Mouse (Mus musculus) limb, embryonic 14.5 days (tissue): ENCODE measurements at regions not wholly inside any gene's neighbourhood (a gene's known extent, or its start where the extent isn't known, plus 50 kb on each side); places are given as distances from the start of the nearest gene placed in this dataset.

Experiments
- ATAC-seq: fragments of 200-750 bp; cut with Nextera tagmentation; 2 replicates; pipeline ENCODE4 v1.8.0; 2017; ENCODE audit warnings: low read depth, moderate number of reproducible peaks, moderate TSS enrichment; ENCODE audit not compliant: low FRiP score
- DNase-seq: peaks from one replicate; pipeline ENCODE4 v3.0.0-alpha.2; 2015; ENCODE audit warnings: low spot score
- H3K27ac ChIP-seq: fragments of 300-500 bp; sonication (generic); replicated peaks from 2 replicates; pipeline ENCODE4 v1.5.1; 2014; ENCODE audit warnings: low read depth, mild to moderate bottlenecking, low read length, moderate library complexity, mixed read lengths
- H3K27me3 ChIP-seq: fragments of 300-500 bp; sonication (generic); 2 replicates; pipeline ENCODE4 v1.6.1; 2014; ENCODE audit warnings: low read length, mixed read lengths; ENCODE audit not compliant: control insufficient read depth, insufficient read depth
- H3K36me3 ChIP-seq: fragments of 300-500 bp; sonication (generic); 2 replicates; pipeline ENCODE4 v1.6.1; 2014; ENCODE audit warnings: mild to moderate bottlenecking, low read length, moderate library complexity, mixed read lengths; ENCODE audit not compliant: control insufficient read depth, insufficient read depth
- H3K4me1 ChIP-seq: fragments of 300-500 bp; sonication (generic); 2 replicates; pipeline ENCODE4 v1.6.1; 2014; ENCODE audit warnings: antibody characterized with exemption, low read length, mixed read lengths; ENCODE audit not compliant: control insufficient read depth, insufficient read depth
- H3K4me2 ChIP-seq: fragments of 300-500 bp; sonication (generic); replicated peaks from 2 replicates; pipeline ENCODE4 v1.6.1; 2014; ENCODE audit warnings: low read depth, mild to moderate bottlenecking, low read length, moderate library complexity; ENCODE audit not compliant: severe bottlenecking
- H3K4me3 ChIP-seq: fragments of 300-500 bp; sonication (generic); replicated peaks from 2 replicates; pipeline ENCODE4 v1.5.1; 2014; ENCODE audit warnings: low read length
- H3K9ac ChIP-seq: fragments of 300-500 bp; sonication (generic); 2 replicates; pipeline ENCODE4 v1.6.1; 2014; ENCODE audit warnings: mild to moderate bottlenecking, low read depth, low read length, moderate library complexity; ENCODE audit not compliant: severe bottlenecking
- H3K9me3 ChIP-seq: fragments of 300-500 bp; sonication (generic); 2 replicates; pipeline ENCODE4 v1.6.1; 2016; ENCODE audit warnings: low read length; ENCODE audit not compliant: control insufficient read depth
- POLR2A ChIP-seq: fragments of 200-500 bp; IDR thresholded peaks from 2 replicates; pipeline ENCODE4 v1.8.0; 2012; ENCODE audit warnings: inconsistent platforms, mild to moderate bottlenecking, moderate library complexity, borderline replicate concordance; ENCODE audit not compliant: insufficient read depth, insufficient read length; ENCODE audit errors: extremely low read depth
- WGBS: fragments of 180-500 bp; shearing (Covaris S2); extraction: QIAGEN DNeasy Blood & Tissue Kit; methylation state at CpG from one replicate; pipeline ENCODE4 v1.1.7; 2014; 5-methylcytosine and 5-hydroxymethylcytosine counted together

- no peak overlapping the region for H3K4me3 ChIP-seq
- WGBS: 65% methylated on average over 4 of the region's 4 CpGs
- no peak for ATAC-seq
These were observed 102.2 kb upstream of the Igsf21 start for GRCm38 (mm10) chr4:140348802-140349201.

GRCm38 (mm10) chr4:140330138-140330537 is 83.6 kb upstream of the Igsf21 start:
- ATAC-seq: no peak
- WGBS: 89% methylated on average over 4 of the region's 4 CpGs
- Histone ChIP-seq H3K9me3 (no peaks in the 10 kb centered on the region), H3K4me1 (no peaks in the 10 kb centered on the region), H3K27ac (no peak overlapping the region), H3K4me2 (no peak overlapping the region), H3K36me3 (no peaks in the 10 kb centered on the region), H3K4me3 (no peak overlapping the region), H3K27me3 (no peaks in the 10 kb centered on the region), H3K9ac (no peak overlapping the region)
- DNase-seq: no peak
- TF ChIP-seq POLR2A: no peak

More at GRCm38 (mm10) chr4:140348802-140349201, 102.2 kb upstream of the Igsf21 start:
- Histone ChIP-seq H3K4me2 (no peak overlapping the region), H3K27ac (no peak overlapping the region), H3K9me3 (no peaks in the 10 kb centered on the region), H3K27me3 (no peaks in the 10 kb centered on the region), H3K9ac (no peak overlapping the region), H3K36me3 (no peaks in the 10 kb centered on the region), H3K4me1 (no peaks in the 10 kb centered on the region)
- no peak for DNase-seq
- no peak for TF ChIP-seq POLR2A

GRCm38 (mm10) chr4:140326706-140327440 is 80.3 kb upstream of the Igsf21 start:
- no peak for ATAC-seq
- H3K4me3 ChIP-seq: no peak overlapping the region
- no peak for TF ChIP-seq POLR2A
- H3K36me3 ChIP-seq: no peaks in the 10 kb centered on the region
- H3K4me2 ChIP-seq: no peak overlapping the region
- H3K9ac ChIP-seq: no peak overlapping the region
- peak; percentile 17 for DNase-seq
- H3K9me3 ChIP-seq: no peaks in the 10 kb centered on the region
- H3K27me3 ChIP-seq: no peaks in the 10 kb centered on the region
- no peak overlapping the region for H3K27ac ChIP-seq
- 29% methylated on average over 9 of the region's 10 CpGs for WGBS
- H3K4me1 ChIP-seq: no peaks in the 10 kb centered on the region

GRCm38 (mm10) chr4:140325677-140326052 is 79.1 kb upstream of the Igsf21 start:
- ATAC-seq (no peak), DNase-seq (no peak)
- H3K9me3 ChIP-seq: no peaks in the 10 kb centered on the region
- no peak overlapping the region for H3K4me3 ChIP-seq
- no peaks in the 10 kb centered on the region for H3K27me3 ChIP-seq
- no peaks in the 10 kb centered on the region for H3K36me3 ChIP-seq
- no peaks in the 10 kb centered on the region for H3K4me1 ChIP-seq
- WGBS: 89% methylated on average over 7 of the region's 7 CpGs
- TF ChIP-seq POLR2A: no peak
- no peak overlapping the region for H3K4me2 ChIP-seq
- H3K9ac ChIP-seq: no peak overlapping the region
- H3K27ac ChIP-seq: no peak overlapping the region

GRCm38 (mm10) chr4:140324971-140325676 is 78.5 kb upstream of the Igsf21 start:
- Histone ChIP-seq H3K4me1 (no peaks in the 10 kb centered on the region), H3K4me3 (no peak overlapping the region), H3K27me3 (no peaks in the 10 kb centered on the region), H3K27ac (no peak overlapping the region), H3K36me3 (no peaks in the 10 kb centered on the region), H3K9me3 (no peaks in the 10 kb centered on the region), H3K9ac (no peak overlapping the region), H3K4me2 (no peak overlapping the region)
- 87% methylated on average over 8 of the region's 8 CpGs for WGBS
- TF ChIP-seq POLR2A: no peak
- ATAC-seq (no peak), DNase-seq (no peak)
